Mouse (Mus musculus): ENCODE data around the gene Dctn1. TPM values are rescaled to one million over a fixed set of nuclear protein-coding genes. Genes with fewer than 3 reads are reported as not detected.

Gene Dctn1
- polyA plus RNA-seq, 1 experiment from 2014 or later = 95.6 TPM

DNA sequence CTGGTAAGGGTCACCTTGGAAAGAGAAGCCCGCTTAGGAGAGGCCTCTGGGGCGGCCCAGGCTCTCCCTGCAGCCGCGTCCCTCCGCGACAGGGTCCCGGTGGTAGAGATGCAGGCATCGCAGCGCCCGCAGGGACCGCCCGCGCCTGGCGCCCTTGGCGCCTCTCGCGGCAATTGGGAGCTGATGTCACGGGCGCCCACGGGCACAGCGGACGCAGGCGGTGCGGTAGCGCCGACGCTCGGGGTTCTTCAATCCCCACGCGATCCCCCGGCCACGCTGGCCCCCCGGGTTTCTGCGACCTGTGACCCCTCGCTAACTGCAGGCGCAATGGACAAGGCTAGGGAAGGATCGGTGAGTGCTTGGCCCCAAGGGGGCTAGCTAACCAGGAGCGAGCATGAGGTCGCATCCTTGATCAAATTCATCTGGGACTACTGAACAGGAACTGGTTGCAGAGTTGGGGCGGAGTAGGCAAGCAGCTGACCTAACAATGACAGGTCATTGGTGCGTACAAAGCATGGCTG, 23.4 kb upstream of the Dctn1 start:
- ATAC-seq (ENCODE audit: low read depth) = no peak
- H3K9ac ChIP-seq (ENCODE audit: low read length) = peak overlapping the region; percentile 64
- peaks cover 25% of the 10 kb centered on the region for H3K4me1 ChIP-seq (replicated peaks; ENCODE audit: control insufficient read depth, insufficient read depth, low read length)
- H3K4me2 ChIP-seq (ENCODE audit: low read depth, low read length) = peak overlapping the region; percentile 51
- peak overlapping the region; percentile 23 for H3K4me3 ChIP-seq (ENCODE audit: low read length)
- H3K9me3 ChIP-seq (ENCODE audit: control insufficient read depth, low read length) = no peaks in the 10 kb centered on the region
- H3K27me3 ChIP-seq (ENCODE audit: control insufficient read depth, insufficient read depth, low read depth, low read length) = no peaks in the 10 kb centered on the region
- H3K27ac ChIP-seq (ENCODE audit: low read length) = no peak overlapping the region
- peaks cover 6% of the 10 kb centered on the region for H3K36me3 ChIP-seq (ENCODE audit: control insufficient read depth, insufficient read depth, low read length)
- 12% methylated on average over 41 of the region's 41 CpGs for WGBS

GRCm38 (mm10) chr6:83142886-83143285, 22.8 kb upstream of the Dctn1 start:
- H3K9ac ChIP-seq (ENCODE audit: low read length) = no peak overlapping the region
- 61% methylated on average over 11 of the region's 11 CpGs for whole genome bisulfite sequencing
- H3K9me3 ChIP-seq (ENCODE audit: control insufficient read depth, low read length) = no peaks in the 10 kb centered on the region
- no peaks in the 10 kb centered on the region for H3K27me3 ChIP-seq (ENCODE audit: control insufficient read depth, insufficient read depth, low read depth, low read length)
- peaks cover 8% of the 10 kb centered on the region for H3K36me3 ChIP-seq (ENCODE audit: control insufficient read depth, insufficient read depth, low read length)
- no peak for ATAC-seq (ENCODE audit: low read depth)
- no peak overlapping the region for H3K4me3 ChIP-seq (ENCODE audit: low read length)
- no peak overlapping the region for H3K4me2 ChIP-seq (ENCODE audit: low read depth, low read length)
- no peak overlapping the region for H3K27ac ChIP-seq (ENCODE audit: low read length)
- H3K4me1 ChIP-seq (replicated peaks; ENCODE audit: control insufficient read depth, insufficient read depth, low read length) = peaks cover 22% of the 10 kb centered on the region

- Histone ChIP-seq H3K9me3 (ENCODE audit: control insufficient read depth, low read length) (no peaks in the 10 kb centered on the region), H3K4me2 (ENCODE audit: low read depth, low read length) (no peak overlapping the region), H3K27ac (ENCODE audit: low read length) (no peak overlapping the region), H3K27me3 (ENCODE audit: control insufficient read depth, insufficient read depth, low read depth, low read length) (no peaks in the 10 kb centered on the region), H3K36me3 (ENCODE audit: control insufficient read depth, insufficient read depth, low read length) (peaks cover 14% of the 10 kb centered on the region), H3K4me1 (replicated peaks; ENCODE audit: control insufficient read depth, insufficient read depth, low read length) (peaks cover 9% of the 10 kb centered on the region), H3K4me3 (ENCODE audit: low read length) (no peak overlapping the region), H3K9ac (ENCODE audit: low read length) (no peak overlapping the region)
- 64% methylated on average over 2 of the region's 2 CpGs for WGBS
- ATAC-seq (ENCODE audit: low read depth) = no peak
Measured at GRCm38 (mm10) chr6:83145209-83145608, 20.5 kb upstream of the Dctn1 start.

- H3K9me3 ChIP-seq (ENCODE audit: control insufficient read depth, low read length) = no peaks in the 10 kb centered on the region
- H3K36me3 ChIP-seq (ENCODE audit: control insufficient read depth, insufficient read depth, low read length) = peaks cover 14% of the 10 kb centered on the region
- no peak overlapping the region for H3K4me2 ChIP-seq (ENCODE audit: low read depth, low read length)
- H3K27me3 ChIP-seq (ENCODE audit: control insufficient read depth, insufficient read depth, low read depth, low read length) = no peaks in the 10 kb centered on the region
- WGBS = 53% methylated on average over 9 of the region's 9 CpGs
- H3K9ac ChIP-seq (ENCODE audit: low read length) = no peak overlapping the region
- no peak overlapping the region for H3K4me3 ChIP-seq (ENCODE audit: low read length)
- ATAC-seq (ENCODE audit: low read depth) = no peak
- peaks cover 9% of the 10 kb centered on the region for H3K4me1 ChIP-seq (replicated peaks; ENCODE audit: control insufficient read depth, insufficient read depth, low read length)
- no peak overlapping the region for H3K27ac ChIP-seq (ENCODE audit: low read length)
Measured at GRCm38 (mm10) chr6:83145805-83146204, 19.9 kb upstream of the Dctn1 start.

GRCm38 (mm10) chr6:83147280-83147679, 18.4 kb upstream of the Dctn1 start:
- Histone ChIP-seq H3K4me1 (replicated peaks; ENCODE audit: control insufficient read depth, insufficient read depth, low read length) (peaks cover 3% of the 10 kb centered on the region), H3K27me3 (ENCODE audit: control insufficient read depth, insufficient read depth, low read depth, low read length) (no peaks in the 10 kb centered on the region), H3K4me2 (ENCODE audit: low read depth, low read length) (no peak overlapping the region), H3K4me3 (ENCODE audit: low read length) (no peak overlapping the region), H3K36me3 (ENCODE audit: control insufficient read depth, insufficient read depth, low read length) (peaks cover 16% of the 10 kb centered on the region), H3K9ac (ENCODE audit: low read length) (no peak overlapping the region), H3K27ac (ENCODE audit: low read length) (no peak overlapping the region), H3K9me3 (ENCODE audit: control insufficient read depth, low read length) (no peaks in the 10 kb centered on the region)
- no peak for ATAC-seq (ENCODE audit: low read depth)
- 49% methylated on average over 7 of the region's 7 CpGs for WGBS

- Histone ChIP-seq H3K27me3 (ENCODE audit: control insufficient read depth, insufficient read depth, low read depth, low read length) (no peaks in the 10 kb centered on the region), H3K36me3 (ENCODE audit: control insufficient read depth, insufficient read depth, low read length) (peaks cover 16% of the 10 kb centered on the region; the same call in 1 of the 2 replicates), H3K4me2 (ENCODE audit: low read depth, low read length) (no peak overlapping the region), H3K27ac (ENCODE audit: low read length) (no peak overlapping the region), H3K9me3 (ENCODE audit: control insufficient read depth, low read length) (no peaks in the 10 kb centered on the region), H3K4me3 (ENCODE audit: low read length) (no peak overlapping the region), H3K9ac (ENCODE audit: low read length) (no peak overlapping the region), H3K4me1 (replicated peaks; ENCODE audit: control insufficient read depth, insufficient read depth, low read length) (peaks cover 8% of the 10 kb centered on the region)
- ATAC-seq (ENCODE audit: low read depth) = no peak
- 34% methylated on average over 8 of the region's 8 CpGs for WGBS
Measured at GRCm38 (mm10) chr6:83151721-83152120, 14.0 kb upstream of the Dctn1 start.

DNA sequence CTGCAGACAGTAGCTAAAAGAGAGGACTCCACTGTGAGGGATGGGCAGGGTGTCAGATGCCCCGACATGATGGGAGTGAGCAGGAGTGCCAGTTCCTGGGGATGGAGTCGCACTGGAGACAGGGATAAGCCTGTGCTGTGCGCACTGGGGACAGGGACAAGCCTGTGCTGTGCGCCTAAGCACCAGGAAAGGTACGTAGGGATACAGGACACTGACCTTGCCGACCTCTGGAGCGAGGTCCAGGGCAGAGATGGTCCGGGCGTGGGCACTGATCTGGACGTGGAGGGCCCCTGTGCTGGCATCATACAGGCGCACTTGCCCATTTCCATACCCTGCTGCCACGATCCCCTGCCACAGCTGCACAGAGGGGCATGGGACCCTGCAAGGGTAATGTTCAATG, 12.7 kb upstream of the Dctn1 start:
- Histone ChIP-seq H3K4me1 (replicated peaks; ENCODE audit: control insufficient read depth, insufficient read depth, low read length) (peaks cover 8% of the 10 kb centered on the region), H3K4me3 (ENCODE audit: low read length) (no peak overlapping the region), H3K27me3 (ENCODE audit: control insufficient read depth, insufficient read depth, low read depth, low read length) (no peaks in the 10 kb centered on the region), H3K4me2 (ENCODE audit: low read depth, low read length) (no peak overlapping the region), H3K36me3 (ENCODE audit: control insufficient read depth, insufficient read depth, low read length) (peaks cover 11% of the 10 kb centered on the region; the same call in 1 of the 2 replicates), H3K9me3 (ENCODE audit: control insufficient read depth, low read length) (no peaks in the 10 kb centered on the region), H3K27ac (ENCODE audit: low read length) (no peak overlapping the region), H3K9ac (ENCODE audit: low read length) (no peak overlapping the region)
- 84% methylated on average over 12 of the region's 12 CpGs for WGBS
- no peak for ATAC-seq (ENCODE audit: low read depth)

GRCm38 (mm10) chr6:83153485-83153884, 12.2 kb upstream of the Dctn1 start:
- Histone ChIP-seq H3K9ac (ENCODE audit: low read length) (no peak overlapping the region), H3K27ac (ENCODE audit: low read length) (no peak overlapping the region), H3K4me3 (ENCODE audit: low read length) (no peak overlapping the region), H3K36me3 (ENCODE audit: control insufficient read depth, insufficient read depth, low read length) (peaks cover 9% of the 10 kb centered on the region; the same call in 1 of the 2 replicates), H3K9me3 (ENCODE audit: control insufficient read depth, low read length) (no peaks in the 10 kb centered on the region), H3K4me1 (replicated peaks; ENCODE audit: control insufficient read depth, insufficient read depth, low read length) (peaks cover 8% of the 10 kb centered on the region), H3K4me2 (ENCODE audit: low read depth, low read length) (no peak overlapping the region), H3K27me3 (ENCODE audit: control insufficient read depth, insufficient read depth, low read depth, low read length) (no peaks in the 10 kb centered on the region)
- ATAC-seq (ENCODE audit: low read depth) = no peak
- 62% methylated on average over 5 of the region's 5 CpGs for WGBS

DNA sequence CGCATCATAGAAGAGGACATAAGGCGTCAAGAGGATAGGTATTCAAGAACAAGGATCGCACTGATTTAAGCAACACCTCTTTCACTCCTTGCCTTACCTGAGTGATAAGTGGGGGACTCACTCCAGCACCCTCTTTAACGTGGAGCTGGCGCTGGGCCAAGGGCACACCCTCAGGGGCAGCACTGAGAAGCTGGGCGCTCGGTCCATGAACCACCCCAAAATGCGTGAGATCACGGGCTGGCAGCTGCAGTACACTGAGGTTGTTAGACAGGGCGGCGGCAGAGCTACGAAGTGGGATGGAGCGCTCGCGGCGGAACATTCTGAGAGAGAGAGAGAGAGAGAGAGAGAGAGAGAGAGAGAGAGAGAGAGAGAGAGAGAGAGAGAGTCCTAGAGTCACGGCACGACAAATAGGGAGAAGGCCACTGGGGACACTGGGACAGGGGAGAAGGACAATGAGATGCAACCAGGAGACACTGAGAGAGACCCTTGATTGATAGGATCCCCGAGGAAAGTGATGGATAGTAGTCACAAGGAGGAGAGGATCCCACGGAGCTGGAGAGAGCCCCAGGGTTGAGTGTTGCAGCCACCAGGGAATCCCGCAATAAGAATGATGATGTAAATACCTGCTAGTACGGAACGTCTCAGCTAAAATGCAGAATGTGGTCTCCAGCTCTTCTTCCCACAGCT, 10.0 kb upstream of the Dctn1 start:
- Histone ChIP-seq H3K4me1 (replicated peaks; ENCODE audit: control insufficient read depth, insufficient read depth, low read length) (peaks cover 8% of the 10 kb centered on the region), H3K27me3 (ENCODE audit: control insufficient read depth, insufficient read depth, low read depth, low read length) (peaks cover under 1% of the 10 kb centered on the region), H3K4me3 (ENCODE audit: low read length) (peak overlapping the region; percentile 56), H3K9me3 (ENCODE audit: control insufficient read depth, low read length) (no peaks in the 10 kb centered on the region), H3K9ac (ENCODE audit: low read length) (peak overlapping the region; percentile 54), H3K27ac (ENCODE audit: low read length) (no peak overlapping the region), H3K36me3 (ENCODE audit: control insufficient read depth, insufficient read depth, low read length) (peaks cover 6% of the 10 kb centered on the region; the same call in 1 of the 2 replicates), H3K4me2 (ENCODE audit: low read depth, low read length) (peak overlapping the region; percentile 81)
- 6% methylated on average over 23 of the region's 23 CpGs for WGBS
- peak; percentile 20; the same call in 1 of the 2 replicates for ATAC-seq (ENCODE audit: low read depth)
